Comparison of ENCODE assay signal across 21 mouse cellular contexts in the genomic region with DNA sequence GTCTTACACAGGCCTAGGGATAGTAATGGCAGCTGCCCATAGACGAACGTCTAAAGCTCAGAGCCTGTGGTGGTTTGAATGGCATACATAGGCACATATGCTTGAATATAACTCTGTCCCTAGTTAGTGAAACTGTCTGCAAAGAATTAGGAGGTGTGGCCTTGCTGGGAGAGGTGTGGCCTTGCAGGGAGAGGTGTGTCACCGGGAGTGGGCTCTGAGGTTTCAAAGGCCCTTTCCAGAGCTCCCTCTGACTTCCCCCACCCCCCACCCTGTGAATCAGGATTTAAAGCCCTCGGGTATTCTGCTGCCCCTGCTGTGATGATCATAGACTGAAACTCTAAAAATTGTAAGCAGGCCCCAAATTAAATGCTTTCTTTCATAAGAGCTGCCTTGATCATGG. TPM values are rescaled to one million over a fixed set of nuclear protein-coding genes. Genes with fewer than 3 reads are reported as not detected.
A peak's percentile ranks its signal among the peaks of the same experiment; 100 is the strongest.
DNase-seq lines count a peak whose midpoint lies in the region; ATAC-seq lines count a peak whose summit lies in the region.
"Had no signal": no experiment of that assay in that cellular context is flagged by ENCODE, and none has a peak within 500 bp of the region (broad histone marks: within the 10 kb centered on the region; RNA-seq: fewer than 3 reads in every experiment).

No protein-coding gene starts in this region.

- H3K27ac ChIP-seq in embryonic facial prominence, embryonic 13.5 days, result peak overlapping the region; percentile 23; the same call in 1 of the 2 replicates
- no peak overlapping the region for H3K27ac ChIP-seq in embryonic facial prominence, embryonic 10.5 days (replicated peaks)
- peak overlapping the region; percentile 8; the same call in 1 of the 2 replicates for H3K27ac ChIP-seq in brown adipose tissue, adult 24 weeks (replicated peaks; ENCODE audit: low read depth, low read length)
- no peak overlapping the region for H3K27ac ChIP-seq in stomach, embryonic 14.5 days (ENCODE audit: low read length)
- H3K27ac ChIP-seq in midbrain, embryonic 11.5 days (ENCODE audit: low read depth, low read length), result no peak overlapping the region
- H3K27ac ChIP-seq: embryonic facial prominence, embryonic 15.5 days; forebrain, embryonic 10.5 days; hindbrain, embryonic 10.5 days; hindbrain, embryonic 14.5 days had no signal

- no peak overlapping the region for H3K9ac ChIP-seq in embryonic facial prominence, embryonic 13.5 days
- H3K9ac ChIP-seq in stomach, embryonic 14.5 days (replicated peaks; ENCODE audit: low read depth, low read length), result no peak overlapping the region
- no peak overlapping the region for H3K9ac ChIP-seq in midbrain, embryonic 11.5 days (ENCODE audit: low read length)
- H3K9ac ChIP-seq: embryonic facial prominence, embryonic 15.5 days; heart, embryonic 12.5 days; hindbrain, embryonic 14.5 days had no signal

- DNase-seq in embryonic facial prominence, embryonic 10.5 days (ENCODE audit: low spot score), result no peak
- peak; percentile 56 for DNase-seq in NIH3T3 (ENCODE audit: low read depth)
- no peak for DNase-seq in midbrain, embryonic 11.5 days (ENCODE audit: low spot score, missing footprints)
- DNase-seq in cerebellum, adult 11-12 months, result no peak
- no peak for DNase-seq in thymus, postnatal 0 days (ENCODE audit: low spot score)
- DNase-seq: adrenal gland, postnatal 25 days; cerebellum, adult 11 months; cerebellum, adult 9-11 months; cerebellum, postnatal 36 days; gastrocnemius, adult 2 months; gastrocnemius, postnatal 25 days had no signal

- H3K4me1 ChIP-seq in embryonic facial prominence, embryonic 13.5 days, result peaks cover 23% of the 10 kb centered on the region
- H3K4me1 ChIP-seq in embryonic facial prominence, embryonic 10.5 days, result peaks cover 41% of the 10 kb centered on the region
- H3K4me1 ChIP-seq in brown adipose tissue, adult 24 weeks (ENCODE audit: control insufficient read depth, insufficient read depth, insufficient read length, low read length), result peaks cover 33% of the 10 kb centered on the region
- H3K4me1 ChIP-seq in stomach, embryonic 14.5 days (ENCODE audit: control insufficient read depth, insufficient read depth, low read length), result peaks cover 6% of the 10 kb centered on the region
- peaks cover 4% of the 10 kb centered on the region for H3K4me1 ChIP-seq in midbrain, embryonic 11.5 days (ENCODE audit: control insufficient read depth, insufficient read depth, low read length)

- no peak overlapping the region for H3K4me3 ChIP-seq in embryonic facial prominence, embryonic 13.5 days
- no peak overlapping the region for H3K4me3 ChIP-seq in embryonic facial prominence, embryonic 10.5 days
- H3K4me3 ChIP-seq in brown adipose tissue, adult 24 weeks (ENCODE audit: insufficient read depth, low read depth, low read length), result no peak overlapping the region
- no peak overlapping the region for H3K4me3 ChIP-seq in stomach, embryonic 14.5 days (ENCODE audit: low read depth, low read length)
- H3K4me3 ChIP-seq in midbrain, embryonic 11.5 days (ENCODE audit: low read depth, low read length), result no peak overlapping the region
- H3K4me3 ChIP-seq: embryonic facial prominence, embryonic 15.5 days; erythroblast, embryonic 14.5 days; forebrain, embryonic 10.5 days; gastrocnemius, adult 2 months; heart, embryonic 12.5 days; hindbrain, embryonic 10.5 days had no signal

- 26% methylated on average over 4 of the region's 4 CpGs for WGBS in embryonic facial prominence, embryonic 13.5 days
- WGBS in embryonic facial prominence, embryonic 10.5 days, result 44% methylated on average over 4 of the region's 4 CpGs
- WGBS in stomach, embryonic 14.5 days, result 45% methylated on average over 4 of the region's 4 CpGs
- WGBS in midbrain, embryonic 11.5 days, result 46% methylated on average over 4 of the region's 4 CpGs

- no peaks in the 10 kb centered on the region for H3K9me3 ChIP-seq in embryonic facial prominence, embryonic 13.5 days
- H3K9me3 ChIP-seq in embryonic facial prominence, embryonic 10.5 days, result no peaks in the 10 kb centered on the region
- H3K9me3 ChIP-seq in stomach, embryonic 14.5 days (ENCODE audit: control insufficient read depth, low read depth, low read length), result no peaks in the 10 kb centered on the region
- H3K9me3 ChIP-seq in midbrain, embryonic 11.5 days (ENCODE audit: control insufficient read depth, low read length), result no peaks in the 10 kb centered on the region
- H3K9me3 ChIP-seq: embryonic facial prominence, embryonic 15.5 days; forebrain, embryonic 10.5 days; heart, embryonic 12.5 days; hindbrain, embryonic 10.5 days had no signal

- H3K27me3 ChIP-seq in embryonic facial prominence, embryonic 13.5 days, result no peaks in the 10 kb centered on the region
- no peaks in the 10 kb centered on the region; the same call in 1 of the 2 replicates for H3K27me3 ChIP-seq in embryonic facial prominence, embryonic 10.5 days (replicated peaks; ENCODE audit: low read depth, poor library complexity, severe bottlenecking)
- H3K27me3 ChIP-seq in stomach, embryonic 14.5 days (ENCODE audit: control insufficient read depth, insufficient read depth, low read length), result no peaks in the 10 kb centered on the region
- no peaks in the 10 kb centered on the region for H3K27me3 ChIP-seq in midbrain, embryonic 11.5 days (ENCODE audit: control insufficient read depth, insufficient read depth, low read length)
- H3K27me3 ChIP-seq: embryonic facial prominence, embryonic 15.5 days had no signal

- H3K4me2 ChIP-seq in embryonic facial prominence, embryonic 13.5 days, result no peak overlapping the region
- no peak overlapping the region for H3K4me2 ChIP-seq in stomach, embryonic 14.5 days (replicated peaks; ENCODE audit: low read depth, low read length)
- H3K4me2 ChIP-seq in midbrain, embryonic 11.5 days, result no peak overlapping the region
- H3K4me2 ChIP-seq: embryonic facial prominence, embryonic 15.5 days; heart, embryonic 12.5 days; hindbrain, embryonic 14.5 days had no signal

- no peak; the same call in 1 of the 2 replicates for ATAC-seq in embryonic facial prominence, embryonic 13.5 days (ENCODE audit: insufficient number of reproducible peaks, insufficient read depth, low FRiP score, low TSS enrichment, low read depth)
- ATAC-seq in stomach, embryonic 14.5 days (ENCODE audit: insufficient number of reproducible peaks, insufficient read depth, low FRiP score, low read depth), result peak; percentile 38; the same call in 1 of the 2 replicates
- ATAC-seq in midbrain, embryonic 11.5 days (ENCODE audit: low FRiP score), result no peak
- ATAC-seq: forebrain, embryonic 14.5 days had no signal

- H3K36me3 ChIP-seq in embryonic facial prominence, embryonic 13.5 days, result no peaks in the 10 kb centered on the region
- H3K36me3 ChIP-seq in embryonic facial prominence, embryonic 10.5 days (replicated peaks), result no peaks in the 10 kb centered on the region
- H3K36me3 ChIP-seq in stomach, embryonic 14.5 days (ENCODE audit: control insufficient read depth, insufficient read depth, low read length), result no peaks in the 10 kb centered on the region
- no peaks in the 10 kb centered on the region for H3K36me3 ChIP-seq in midbrain, embryonic 11.5 days (ENCODE audit: control insufficient read depth, insufficient read depth, low read length)
- H3K36me3 ChIP-seq: embryonic facial prominence, embryonic 15.5 days; forebrain, embryonic 10.5 days; heart, embryonic 12.5 days; hindbrain, embryonic 10.5 days had no signal

RNA-seq across cellular contexts. Expression of a gene that starts 29.3 kb away (rescaled TPM):
- polyA plus RNA-seq in embryonic facial prominence, embryonic 13.5 days (2015; fragmentation: Nextera tagmentation; extraction: Ambion mirVana), result 11.2 and 12.2 TPM in 2 replicates
- 4.9 and 6.2 TPM in 2 replicates for polyA plus RNA-seq in embryonic facial prominence, embryonic 10.5 days (2016; fragmentation: Nextera tagmentation; extraction: Ambion mirVana)
- 15.8 and 21.6 TPM in 2 replicates for polyA plus RNA-seq in brown adipose tissue, adult 24 weeks (2012; ENCODE audit: insufficient read depth, insufficient read length, missing spikeins)
- polyA plus RNA-seq in stomach, embryonic 14.5 days (2014; fragmentation: Nextera tagmentation; extraction: Ambion mirVana), result 10.4 and 10.9 TPM in 2 replicates
- 1.9 and 2.0 TPM in 2 replicates for polyA plus RNA-seq in midbrain, embryonic 11.5 days (2014; fragmentation: Nextera tagmentation; extraction: Ambion mirVana)
- 12.4 and 17.6 TPM in 2 replicates for polyA plus RNA-seq in thymus, postnatal 0 days (2015; fragmentation: Nextera tagmentation; extraction: Ambion mirVana)

RNA-seq across cellular contexts. Expression of a gene that starts 37.8 kb away (rescaled TPM):
- polyA plus RNA-seq in embryonic facial prominence, embryonic 13.5 days (2015; fragmentation: Nextera tagmentation; extraction: Ambion mirVana), result 9.4 and 11.3 TPM in 2 replicates
- 7.1 and 7.2 TPM in 2 replicates for polyA plus RNA-seq in embryonic facial prominence, embryonic 10.5 days (2016; fragmentation: Nextera tagmentation; extraction: Ambion mirVana)
- polyA plus RNA-seq in brown adipose tissue, adult 24 weeks (2012; ENCODE audit: insufficient read depth, insufficient read length, missing spikeins), result 11.6 and 17.9 TPM in 2 replicates
- 13.5 and 17.4 TPM in 2 replicates for polyA plus RNA-seq in stomach, embryonic 14.5 days (2014; fragmentation: Nextera tagmentation; extraction: Ambion mirVana)
- 5.2 and 5.4 TPM in 2 replicates for polyA plus RNA-seq in midbrain, embryonic 11.5 days (2014; fragmentation: Nextera tagmentation; extraction: Ambion mirVana)
- polyA plus RNA-seq in thymus, postnatal 0 days (2015; fragmentation: Nextera tagmentation; extraction: Ambion mirVana), result 9.3 and 11.6 TPM in 2 replicates

Comparison
In these comparisons a context has a peak if more than half of its experiments do, and no peak if none do; other contexts are left out.
1. H3K27ac ChIP-seq: peak in embryonic facial prominence, embryonic 13.5 days (single experiment) and brown adipose tissue, adult 24 weeks (single experiment); none in embryonic facial prominence, embryonic 10.5 days (single experiment), stomach, embryonic 14.5 days (single experiment) and midbrain, embryonic 11.5 days (single experiment).